Mouse (Mus musculus): ENCODE measurements around the gene Dntt. TPM values are rescaled to one million over a fixed set of nuclear protein-coding genes. Genes with fewer than 3 reads are reported as not detected.

The Dntt gene
- polyA plus RNA-seq, 1 experiment from 2014 or later: not detected

- DNase-seq (ENCODE audit: low spot score): no peak
- Histone ChIP-seq H3K4me2 (replicated peaks; ENCODE audit: low read depth) (no peak overlapping the region), H3K9ac (ENCODE audit: low read length) (no peak overlapping the region), H3K4me3 (ENCODE audit: low read depth, low read length) (no peak overlapping the region), H3K4me1 (replicated peaks; ENCODE audit: control insufficient read depth, insufficient read depth) (no peaks in the 10 kb centered on the region), H3K27me3 (ENCODE audit: control insufficient read depth, insufficient read depth, low read length) (no peaks in the 10 kb centered on the region), H3K36me3 (ENCODE audit: control insufficient read depth, insufficient read depth, low read length) (no peaks in the 10 kb centered on the region), H3K9me3 (ENCODE audit: control insufficient read depth, low read length) (no peaks in the 10 kb centered on the region), H3K27ac (replicated peaks) (no peak overlapping the region)
- TF ChIP-seq CTCF (IDR thresholded peaks at IDR 0.05; ENCODE audit: low read depth) (no peak), EP300 (optimal IDR thresholded peaks at IDR 0.05) (no peak)
- no peak for ATAC-seq (ENCODE audit: low FRiP score, low TSS enrichment)
- 56% methylated on average over 21 of the region's 21 CpGs for WGBS
Observed at GRCm38 (mm10) chr19:40995449-40996401, 33.4 kb upstream of the Dntt start.

GRCm38 (mm10) chr19:40996722-40997121 lies 32.4 kb upstream of the Dntt start:
- Histone ChIP-seq H3K9me3 (ENCODE audit: control insufficient read depth, low read length) (no peaks in the 10 kb centered on the region), H3K4me1 (replicated peaks; ENCODE audit: control insufficient read depth, insufficient read depth) (no peaks in the 10 kb centered on the region), H3K36me3 (ENCODE audit: control insufficient read depth, insufficient read depth, low read length) (no peaks in the 10 kb centered on the region), H3K9ac (ENCODE audit: low read length) (no peak overlapping the region), H3K4me3 (ENCODE audit: low read depth, low read length) (no peak overlapping the region), H3K27ac (replicated peaks) (no peak overlapping the region), H3K4me2 (replicated peaks; ENCODE audit: low read depth) (no peak overlapping the region), H3K27me3 (ENCODE audit: control insufficient read depth, insufficient read depth, low read length) (no peaks in the 10 kb centered on the region)
- ATAC-seq (ENCODE audit: low FRiP score, low TSS enrichment) (no peak), DNase-seq (ENCODE audit: low spot score) (no peak)
- WGBS: 72% methylated on average over 6 of the region's 6 CpGs
- TF ChIP-seq CTCF (IDR thresholded peaks at IDR 0.05; ENCODE audit: low read depth): no peak
- no peak for TF ChIP-seq EP300 (optimal IDR thresholded peaks at IDR 0.05)

GRCm38 (mm10) chr19:40998469-40999170 lies 30.5 kb upstream of the Dntt start:
- ATAC-seq (ENCODE audit: low FRiP score, low TSS enrichment): peak; percentile 65
- Histone ChIP-seq H3K36me3 (ENCODE audit: control insufficient read depth, insufficient read depth, low read length) (no peaks in the 10 kb centered on the region), H3K27me3 (ENCODE audit: control insufficient read depth, insufficient read depth, low read length) (no peaks in the 10 kb centered on the region), H3K27ac (replicated peaks) (0 out of 2 replicates have a peak overlapping the region, but pooled peaks have one; percentile 8), H3K9me3 (ENCODE audit: control insufficient read depth, low read length) (no peaks in the 10 kb centered on the region), H3K4me1 (replicated peaks; ENCODE audit: control insufficient read depth, insufficient read depth) (no peaks in the 10 kb centered on the region), H3K9ac (ENCODE audit: low read length) (no peak overlapping the region), H3K4me2 (replicated peaks; ENCODE audit: low read depth) (no peak overlapping the region), H3K4me3 (ENCODE audit: low read depth, low read length) (no peak overlapping the region)
- peak; percentile 59 for DNase-seq (ENCODE audit: low spot score)
- 58% methylated on average over 5 of the region's 5 CpGs for WGBS
- TF ChIP-seq EP300 (optimal IDR thresholded peaks at IDR 0.05): no peak
- no peak for TF ChIP-seq CTCF (IDR thresholded peaks at IDR 0.05; ENCODE audit: low read depth)

- H3K9me3 ChIP-seq (ENCODE audit: control insufficient read depth, low read length): no peaks in the 10 kb centered on the region
- H3K36me3 ChIP-seq (ENCODE audit: control insufficient read depth, insufficient read depth, low read length): no peaks in the 10 kb centered on the region
- H3K9ac ChIP-seq (ENCODE audit: low read length): no peak overlapping the region
- DNase-seq (ENCODE audit: low spot score): no peak
- H3K4me1 ChIP-seq (replicated peaks; ENCODE audit: control insufficient read depth, insufficient read depth): no peaks in the 10 kb centered on the region
- H3K27me3 ChIP-seq (ENCODE audit: control insufficient read depth, insufficient read depth, low read length): no peaks in the 10 kb centered on the region
- 64% methylated on average over 3 of the region's 3 CpGs for WGBS
- no peak for TF ChIP-seq EP300 (optimal IDR thresholded peaks at IDR 0.05)
- TF ChIP-seq CTCF (IDR thresholded peaks at IDR 0.05; ENCODE audit: low read depth): peak; percentile 36
- H3K27ac ChIP-seq (replicated peaks): no peak overlapping the region
- ATAC-seq (ENCODE audit: low FRiP score, low TSS enrichment): no peak
- no peak overlapping the region for H3K4me2 ChIP-seq (replicated peaks; ENCODE audit: low read depth)
- no peak overlapping the region for H3K4me3 ChIP-seq (ENCODE audit: low read depth, low read length)
Observed at GRCm38 (mm10) chr19:40999569-40999968, 29.5 kb upstream of the Dntt start.

- ATAC-seq (ENCODE audit: low FRiP score, low TSS enrichment): no peak
- 80% methylated on average over 3 of the region's 3 CpGs for WGBS
Observed at GRCm38 (mm10) chr19:41003694-41004315, 25.3 kb upstream of the Dntt start.

More at GRCm38 (mm10) chr19:41003694-41004315, 25.3 kb upstream of the Dntt start:
- no peak for DNase-seq (ENCODE audit: low spot score)
- no peaks in the 10 kb centered on the region for H3K36me3 ChIP-seq (ENCODE audit: control insufficient read depth, insufficient read depth, low read length)
- H3K9me3 ChIP-seq (ENCODE audit: control insufficient read depth, low read length): no peaks in the 10 kb centered on the region
- TF ChIP-seq CTCF (IDR thresholded peaks at IDR 0.05; ENCODE audit: low read depth) (no peak), EP300 (optimal IDR thresholded peaks at IDR 0.05) (no peak)
- no peak overlapping the region for H3K27ac ChIP-seq (replicated peaks)
- no peaks in the 10 kb centered on the region for H3K4me1 ChIP-seq (replicated peaks; ENCODE audit: control insufficient read depth, insufficient read depth)
- no peaks in the 10 kb centered on the region for H3K27me3 ChIP-seq (ENCODE audit: control insufficient read depth, insufficient read depth, low read length)
- no peak overlapping the region for H3K4me3 ChIP-seq (ENCODE audit: low read depth, low read length)
- no peak overlapping the region for H3K4me2 ChIP-seq (replicated peaks; ENCODE audit: low read depth)
- H3K9ac ChIP-seq (ENCODE audit: low read length): no peak overlapping the region
